Mouse (Mus musculus): ENCODE results near the gene Timp2. TPM values are rescaled to one million over a fixed set of nuclear protein-coding genes. Genes with fewer than 3 reads are reported as not detected.
A peak's percentile ranks its signal among the peaks of the same experiment; 100 is the strongest.

Gene Timp2
- total RNA-seq, 4 experiments from 2014 or later, result 95.5 to 261 (median 186) TPM

- DNase-seq, result no peak
Measured at GRCm38 (mm10) chr11:118369251-118369650, 13.7 kb upstream of the Timp2 start.

GRCm38 (mm10) chr11:118368330-118368729, 12.8 kb upstream of the Timp2 start:
- DNase-seq, result no peak

GRCm38 (mm10) chr11:118366559-118366958, 11.0 kb upstream of the Timp2 start:
- DNase-seq, result no peak

- DNase-seq, result no peak
Measured at GRCm38 (mm10) chr11:118366108-118366507, 10.6 kb upstream of the Timp2 start.

- DNase-seq, result no peak
Measured at GRCm38 (mm10) chr11:118365171-118365570, 9.6 kb upstream of the Timp2 start.

- DNase-seq, result no peak
Measured at GRCm38 (mm10) chr11:118364021-118364420, 8.5 kb upstream of the Timp2 start.

- no peak for DNase-seq
Measured at GRCm38 (mm10) chr11:118362971-118363518, 7.5 kb upstream of the Timp2 start.

- DNase-seq, result no peak
Measured at GRCm38 (mm10) chr11:118362501-118362900, 7.0 kb upstream of the Timp2 start.

GRCm38 (mm10) chr11:118360907-118361341, 5.4 kb upstream of the Timp2 start:
- DNase-seq, result no peak

GRCm38 (mm10) chr11:118360491-118360890, 5.0 kb upstream of the Timp2 start:
- no peak for DNase-seq

- DNase-seq, result peak; percentile 60
Measured at GRCm38 (mm10) chr11:118355205-118355604, 335 bp downstream of the Timp2 start.

- no peak for DNase-seq
Measured at GRCm38 (mm10) chr11:118354636-118355191, 826 bp downstream of the Timp2 start.

GRCm38 (mm10) chr11:118349494-118349893, 6.0 kb downstream of the Timp2 start:
- no peak for DNase-seq

- no peak for DNase-seq
Measured at GRCm38 (mm10) chr11:118348877-118349276, 6.7 kb downstream of the Timp2 start.

GRCm38 (mm10) chr11:118348419-118348818, 7.1 kb downstream of the Timp2 start:
- no peak for DNase-seq

- no peak for DNase-seq
Measured at GRCm38 (mm10) chr11:118347911-118348310, 7.6 kb downstream of the Timp2 start.

GRCm38 (mm10) chr11:118347391-118347790, 8.1 kb downstream of the Timp2 start:
- no peak for DNase-seq

GRCm38 (mm10) chr11:118346395-118347096, 9.0 kb downstream of the Timp2 start:
- DNase-seq, result no peak

GRCm38 (mm10) chr11:118345693-118346092, 9.8 kb downstream of the Timp2 start:
- DNase-seq, result no peak

GRCm38 (mm10) chr11:118343629-118344028, 11.9 kb downstream of the Timp2 start:
- DNase-seq, result no peak

- no peak for DNase-seq
Measured at GRCm38 (mm10) chr11:118342400-118342981, 13.0 kb downstream of the Timp2 start, which contains the start of gene Cep295nl. Gene Cep295nl (minus strand): TSS chr11:118342500.

GRCm38 (mm10) chr11:118337491-118338168, 17.9 kb downstream of the Timp2 start:
- DNase-seq, result no peak

GRCm38 (mm10) chr11:118333431-118333830, 22.1 kb downstream of the Timp2 start:
- DNase-seq, result no peak
